20 mouse cellular contexts compared by ENCODE assay signal in the genomic region with DNA sequence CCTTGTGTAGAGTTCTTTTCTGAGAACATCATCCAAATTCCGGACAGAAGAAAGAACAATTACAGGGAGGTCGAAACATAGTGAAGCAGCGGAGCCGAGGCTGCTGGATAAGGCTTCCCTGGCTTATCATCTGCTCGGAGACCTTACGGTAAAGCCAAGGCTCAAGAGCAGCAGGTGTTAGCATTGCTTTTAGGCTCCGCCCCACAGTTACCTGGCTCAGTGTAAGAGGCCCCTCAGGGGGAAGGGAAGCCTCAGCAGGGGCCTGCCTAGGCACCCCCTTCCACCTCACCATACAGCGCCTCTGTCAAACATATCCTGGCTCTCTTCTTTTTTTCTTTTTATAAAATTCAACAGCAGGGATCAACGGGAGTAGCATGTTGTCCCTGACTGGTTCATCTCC. TPM values are rescaled to one million over a fixed set of nuclear protein-coding genes. Genes with fewer than 3 reads are reported as not detected.
"Had no signal": no experiment of that assay in that cellular context is flagged by ENCODE, and none has a peak within 500 bp of the region (broad histone marks: within the 10 kb centered on the region; RNA-seq: fewer than 3 reads in every experiment).

No protein-coding gene starts in this region.

- H3K4me1 ChIP-seq: liver, embryonic 13.5 days; lung, embryonic 15.5 days had no signal

- H3K4me3 ChIP-seq: limb, embryonic 12.5 days; liver, embryonic 13.5 days; lung, embryonic 15.5 days; myocyte; neural tube, embryonic 15.5 days had no signal

- H3K4me2 ChIP-seq: limb, embryonic 12.5 days; liver, embryonic 13.5 days; lung, embryonic 15.5 days; neural tube, embryonic 15.5 days had no signal

- H3K9me3 ChIP-seq: limb, embryonic 12.5 days; liver, embryonic 13.5 days; lung, embryonic 15.5 days; neural tube, embryonic 15.5 days had no signal

- DNase-seq: kidney, adult 9 months; liver; liver, embryonic 13.5 days; liver, postnatal 0 days; lung, postnatal 14 days; midbrain, embryonic 14.5 days; thymus, adult 2 months; thymus, postnatal 25 days had no signal

- H3K36me3 ChIP-seq: limb, embryonic 12.5 days; liver, embryonic 13.5 days; lung, embryonic 15.5 days; neural tube, embryonic 15.5 days had no signal

- ATAC-seq: liver, postnatal 0 days had no signal

- H3K9ac ChIP-seq: limb, embryonic 12.5 days; liver, embryonic 13.5 days; liver, postnatal 0 days; lung, embryonic 15.5 days; neural tube, embryonic 15.5 days had no signal

- H3K27ac ChIP-seq: kidney, postnatal 0 days; limb, embryonic 12.5 days; liver, embryonic 13.5 days; lung, embryonic 15.5 days; neural tube, embryonic 15.5 days had no signal

RNA-seq across cellular contexts. Expression of gene Scgn, which starts 3.0 kb away (rescaled TPM):
- total RNA-seq: megakaryocyte-erythroid progenitor cell, adult 5-6 weeks had no signal
- polyA plus RNA-seq: limb, embryonic 12.5 days; liver, embryonic 13.5 days; liver, postnatal 0 days; lung, embryonic 15.5 days; myocyte; spleen, adult 2 months; urinary bladder, adult 2 months had no signal

RNA-seq across cellular contexts. Expression of gene Hist1h2aa, which starts 59.8 kb away (rescaled TPM):
- total RNA-seq: layer of hippocampus, adult 18-20 months; layer of hippocampus, postnatal 10 days; left cerebral cortex, postnatal 36 days; megakaryocyte-erythroid progenitor cell, adult 5-6 weeks had no signal
- polyA plus RNA-seq: kidney, postnatal 0 days; limb, embryonic 12.5 days; liver, embryonic 13.5 days; liver, postnatal 0 days; lung, embryonic 15.5 days; midbrain, embryonic 14.5 days; myocyte; neural tube, embryonic 11.5 days; neural tube, embryonic 15.5 days; spleen, adult 2 months; thymus, adult 2 months; urinary bladder, adult 2 months had no signal
